Mouse (Mus musculus): ENCODE data around the gene Rassf4. TPM values are rescaled to one million over a fixed set of nuclear protein-coding genes. Genes with fewer than 3 reads are reported as not detected.

Rassf4 gene
- total and polyA plus RNA-seq, 3 experiments: 17.3 to 69.0 (median 32.3) TPM

- H3K36me3 ChIP-seq (replicated peaks in 1 of 2; ENCODE audit: control insufficient read depth in 1 of 2, insufficient read depth in 1 of 2, low read length in 1 of 2): peaks cover 85 to 99% of the 10 kb centered on the region in 2 experiments
- no peak for TF ChIP-seq CHD2 (IDR thresholded peaks at IDR 0.05; ENCODE audit: low read length)
- TF ChIP-seq ETS1 (conservative IDR thresholded peaks at IDR 0.05; ENCODE audit: low read depth, low read length): no peak
- no peak for TF ChIP-seq NELFE (IDR thresholded peaks at IDR 0.05; ENCODE audit: low read depth, low read length)
- no peak for TF ChIP-seq USF2 (conservative IDR thresholded peaks at IDR 0.05; ENCODE audit: low read depth, low read length)
- no peak for TF ChIP-seq KAT2A (IDR thresholded peaks at IDR 0.05; ENCODE audit: insufficient replicate concordance, low read length)
- no peak for TF ChIP-seq TBP (conservative IDR thresholded peaks at IDR 0.05; ENCODE audit: low read depth, low read length)
- no peak for TF ChIP-seq POLR2A (IDR thresholded peaks at IDR 0.05; ENCODE audit: low read depth, low read length)
- TF ChIP-seq MAZ (IDR thresholded peaks at IDR 0.05; ENCODE audit: low read depth, low read length): no peak
- no peak for TF ChIP-seq HCFC1 (IDR thresholded peaks at IDR 0.05; ENCODE audit: low read depth, low read length)
- no peak for TF ChIP-seq RAD21 (IDR thresholded peaks at IDR 0.05; ENCODE audit: low read depth, low read length)
- TF ChIP-seq MAFK (IDR thresholded peaks at IDR 0.05; ENCODE audit: insufficient replicate concordance, low read length): no peak
- no peak for TF ChIP-seq IRF4 (IDR thresholded peaks at IDR 0.05; ENCODE audit: low read depth, low read length)
- TF ChIP-seq GABPA (IDR thresholded peaks at IDR 0.05; ENCODE audit: insufficient replicate concordance, low read depth, low read length): no peak
- no peak for TF ChIP-seq ELF1 (IDR thresholded peaks at IDR 0.05; ENCODE audit: low read depth, low read length)
- no peak for DNase-seq (ENCODE audit: extremely low read depth)
- H3K4me1 ChIP-seq (ENCODE audit: control insufficient read depth in 1 of 2, insufficient read depth in 2 of 2): peaks cover 11 to 25% of the 10 kb centered on the region in 2 experiments; a peak in 3 of 4 replicates
- in situ Hi-C loops (cut with MboI; ENCODE audit: low pct_ligation_motif_present, low pct_unique_long_range_greater_than_20kb, low sequenced_read_pairs): loop anchor here (5.0 kb wide), 1 partner anchor 47 kb away; no protein-coding TSS in a partner anchor
- no peak within 1 kb of the TSS; the same call in 1 of the 2 replicates for H3K27ac ChIP-seq (ENCODE audit: insufficient read depth, low read depth)
- dilution Hi-C loops (cut with MboI; ENCODE audit: extremely low pct_ligation_motif_present, extremely low pct_unique_long_range_greater_than_20kb, low sequenced_read_pairs): no loop called here
- no peaks in the 10 kb centered on the region; the same call in 1 of the 2 replicates for H3K79me2 ChIP-seq (replicated peaks; ENCODE audit: control insufficient read depth, extremely low read depth, insufficient read depth, poor library complexity, severe bottlenecking)
- no peaks in the 10 kb centered on the region for H3K9me3 ChIP-seq (replicated peaks; ENCODE audit: low read length)
- H3K27me3 ChIP-seq (replicated peaks): no peaks in the 10 kb centered on the region
- no peak within 1 kb of the TSS for H3K4me3 ChIP-seq (replicated peaks in 1 of 3; ENCODE audit: low read depth in 2 of 3, low read length in 2 of 3, poor library complexity in 1 of 3)
- H3K9ac ChIP-seq (ENCODE audit: insufficient read depth, low read depth): no peak within 1 kb of the TSS
- H3K4me2 ChIP-seq (ENCODE audit: insufficient read depth, low read depth, poor library complexity, severe bottlenecking): no peak within 1 kb of the TSS
Measured at GRCm38 (mm10) chr6:116650406-116650805, 23.3 kb downstream of the Rassf4 start, which contains the start of gene Depp1. Gene Depp1 (plus strand): TSS chr6:116650609.

- peaks cover 8 to 20% of the 10 kb centered on the region in 2 experiments; a peak in 3 of 4 replicates for H3K4me1 ChIP-seq (ENCODE audit: control insufficient read depth in 1 of 2, insufficient read depth in 2 of 2)
- in situ Hi-C loops (cut with MboI; ENCODE audit: low pct_ligation_motif_present, low pct_unique_long_range_greater_than_20kb, low sequenced_read_pairs): loop anchor here (5.0 kb wide), 1 partner anchor 47 kb away; no protein-coding TSS in a partner anchor
- H3K79me2 ChIP-seq (replicated peaks; ENCODE audit: control insufficient read depth, extremely low read depth, insufficient read depth, poor library complexity, severe bottlenecking): no peaks in the 10 kb centered on the region; the same call in 1 of the 2 replicates
- H3K36me3 ChIP-seq (replicated peaks in 1 of 2; ENCODE audit: control insufficient read depth in 1 of 2, insufficient read depth in 1 of 2, low read length in 1 of 2): peaks cover 85 to 99% of the 10 kb centered on the region in 2 experiments
- TF ChIP-seq MAX (IDR thresholded peaks at IDR 0.05; ENCODE audit: low read length): no peak
- no peak for TF ChIP-seq POLR2A (IDR thresholded peaks at IDR 0.05; ENCODE audit: low read depth, low read length)
- no peak for TF ChIP-seq MXI1 (IDR thresholded peaks at IDR 0.05; ENCODE audit: low read depth, low read length)
- no peaks in the 10 kb centered on the region for H3K9me3 ChIP-seq (replicated peaks; ENCODE audit: low read length)
- H3K27ac ChIP-seq (ENCODE audit: insufficient read depth, low read depth): no peak overlapping the region; the same call in 1 of the 2 replicates
- DNase-seq (ENCODE audit: extremely low read depth): no peak
- H3K4me3 ChIP-seq (replicated peaks in 1 of 3; ENCODE audit: low read depth in 2 of 3, low read length in 2 of 3, poor library complexity in 1 of 3): no peak overlapping the region
- H3K9ac ChIP-seq (ENCODE audit: insufficient read depth, low read depth): no peak overlapping the region
- dilution Hi-C loops (cut with MboI; ENCODE audit: extremely low pct_ligation_motif_present, extremely low pct_unique_long_range_greater_than_20kb, low sequenced_read_pairs): no loop called here
- H3K27me3 ChIP-seq (replicated peaks): no peaks in the 10 kb centered on the region
- no peak overlapping the region for H3K4me2 ChIP-seq (ENCODE audit: insufficient read depth, low read depth, poor library complexity, severe bottlenecking)
Measured at GRCm38 (mm10) chr6:116649811-116650210, 23.9 kb downstream of the Rassf4 start.

Data from CH12.LX (cell line).